In the genomic region with DNA sequence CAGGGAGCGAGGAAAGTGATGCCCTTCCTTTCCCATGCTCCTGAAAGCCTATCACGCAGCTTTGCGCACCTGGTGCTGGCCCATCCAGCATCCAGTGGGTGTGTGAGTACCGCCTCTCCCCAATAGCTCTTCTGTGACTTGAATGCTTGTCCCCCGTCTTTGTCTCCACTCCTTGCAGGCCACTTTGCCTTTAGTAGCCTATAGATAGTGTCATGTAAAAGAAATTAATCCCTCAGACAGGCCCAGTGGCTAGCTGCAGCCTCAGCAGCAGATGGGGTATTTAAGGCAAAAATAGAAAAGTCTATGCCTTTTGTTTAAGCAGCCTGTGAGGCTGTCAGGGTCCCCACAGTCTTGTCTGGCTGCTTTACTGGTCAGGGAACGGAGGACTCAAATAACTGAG, we compare ENCODE assay signal across 19 mouse cellular contexts.
DNase-seq lines count a peak whose midpoint lies in the region; ATAC-seq and TF ChIP-seq lines count a peak whose summit lies in the region.
"Had no signal": no experiment of that assay in that cellular context is flagged by ENCODE, and none has a peak within 500 bp of the region (broad histone marks: within the 10 kb centered on the region; RNA-seq: fewer than 3 reads in every experiment).

No protein-coding gene starts in this region.

- no peak for ATAC-seq in forebrain, embryonic 16.5 days
- peak; percentile 68; the same call in 1 of the 2 replicates for ATAC-seq in neural tube, embryonic 11.5 days (ENCODE audit: insufficient read depth, low FRiP score, low TSS enrichment)
- no peak for ATAC-seq in hindbrain, postnatal 0 days
- ATAC-seq: lung, postnatal 0 days had no signal

- WGBS in forebrain, embryonic 10.5 days = 71% methylated on average over 6 of the region's 6 CpGs
- WGBS in forebrain, embryonic 16.5 days = 30% methylated on average over 6 of the region's 6 CpGs
- 59% methylated on average over 6 of the region's 6 CpGs for WGBS in neural tube, embryonic 11.5 days
- WGBS in hindbrain, postnatal 0 days = 51% methylated on average over 6 of the region's 6 CpGs

- H3K36me3 ChIP-seq in forebrain, embryonic 10.5 days (replicated peaks) = no peaks in the 10 kb centered on the region
- H3K36me3 ChIP-seq in forebrain, embryonic 16.5 days (ENCODE audit: control insufficient read depth, insufficient read depth) = no peaks in the 10 kb centered on the region
- H3K36me3 ChIP-seq in neural tube, embryonic 11.5 days (ENCODE audit: control insufficient read depth, insufficient read depth, low read length) = no peaks in the 10 kb centered on the region
- H3K36me3 ChIP-seq in hindbrain, postnatal 0 days (ENCODE audit: insufficient read depth, low read length) = no peaks in the 10 kb centered on the region
- H3K36me3 ChIP-seq: limb, embryonic 15.5 days had no signal

- no peak for DNase-seq in forebrain, embryonic 10.5 days (ENCODE audit: extremely low spot score, low spot score)
- DNase-seq in neural tube, embryonic 11.5 days (ENCODE audit: low spot score) = peak; percentile 21
- no peak for DNase-seq in neural tube, embryonic 10.5 days (ENCODE audit: extremely low spot score, low spot score)
- no peak for DNase-seq in hindbrain, postnatal 0 days (ENCODE audit: low spot score)
- DNase-seq in adrenal gland, postnatal 25 days = no peak
- DNase-seq in right cerebral cortex, postnatal 25 days = no peak
- no peak for DNase-seq in right cerebral cortex, postnatal 10 days (ENCODE audit: low spot score in 2 of 2)
- DNase-seq: adrenal gland, adult 8-10 months; cerebellum, adult 9-11 months; gastrocnemius, postnatal 14 days; heart, postnatal 10 days; kidney, adult 18-20 months; kidney, postnatal 14 days; retina, postnatal 1 day; thymus, postnatal 36 days had no signal

- no peaks in the 10 kb centered on the region for H3K9me3 ChIP-seq in forebrain, embryonic 10.5 days
- no peaks in the 10 kb centered on the region for H3K9me3 ChIP-seq in forebrain, embryonic 16.5 days (ENCODE audit: control insufficient read depth, low read length)
- no peaks in the 10 kb centered on the region for H3K9me3 ChIP-seq in neural tube, embryonic 11.5 days (ENCODE audit: control insufficient read depth, low read length)
- H3K9me3 ChIP-seq in hindbrain, postnatal 0 days (ENCODE audit: low read length) = no peaks in the 10 kb centered on the region
- H3K9me3 ChIP-seq: limb, embryonic 15.5 days had no signal

- TF ChIP-seq CTCF in hindbrain, postnatal 0 days (IDR thresholded peaks at IDR 0.05; ENCODE audit: low read depth) = no peak

- H3K27me3 ChIP-seq in forebrain, embryonic 10.5 days (ENCODE audit: poor library complexity, severe bottlenecking) = no peaks in the 10 kb centered on the region
- H3K27me3 ChIP-seq in forebrain, embryonic 16.5 days (replicated peaks; ENCODE audit: control insufficient read depth, insufficient read depth, low read length) = no peaks in the 10 kb centered on the region
- H3K27me3 ChIP-seq in neural tube, embryonic 11.5 days (ENCODE audit: control insufficient read depth, insufficient read depth, low read length) = no peaks in the 10 kb centered on the region
- no peaks in the 10 kb centered on the region for H3K27me3 ChIP-seq in hindbrain, postnatal 0 days (ENCODE audit: insufficient read depth, low read length)
- H3K27me3 ChIP-seq: limb, embryonic 15.5 days had no signal

- peaks cover 28% of the 10 kb centered on the region for H3K4me1 ChIP-seq in forebrain, embryonic 10.5 days
- H3K4me1 ChIP-seq in forebrain, embryonic 16.5 days (replicated peaks; ENCODE audit: control insufficient read depth, insufficient read depth, low read length) = peaks cover 31% of the 10 kb centered on the region
- H3K4me1 ChIP-seq in neural tube, embryonic 11.5 days (ENCODE audit: control insufficient read depth, insufficient read depth, low read length) = peaks cover 12% of the 10 kb centered on the region
- H3K4me1 ChIP-seq in hindbrain, postnatal 0 days (ENCODE audit: insufficient read depth, low read length) = peaks cover 16% of the 10 kb centered on the region

- no peak overlapping the region for H3K9ac ChIP-seq in forebrain, embryonic 16.5 days (replicated peaks; ENCODE audit: low read depth, low read length)
- no peak overlapping the region for H3K9ac ChIP-seq in neural tube, embryonic 11.5 days (ENCODE audit: low read length)
- H3K9ac ChIP-seq in hindbrain, postnatal 0 days (replicated peaks; ENCODE audit: low read length) = no peak overlapping the region
- H3K9ac ChIP-seq: limb, embryonic 15.5 days had no signal

- H3K4me3 ChIP-seq in forebrain, embryonic 10.5 days = no peak overlapping the region
- H3K4me3 ChIP-seq in forebrain, embryonic 16.5 days (replicated peaks; ENCODE audit: low read length) = no peak overlapping the region
- H3K4me3 ChIP-seq in neural tube, embryonic 11.5 days (ENCODE audit: low read depth, low read length) = no peak overlapping the region
- H3K4me3 ChIP-seq in hindbrain, postnatal 0 days (ENCODE audit: low read length) = no peak overlapping the region
- H3K4me3 ChIP-seq: erythroblast, embryonic 14.5 days; limb, embryonic 15.5 days had no signal

- H3K4me2 ChIP-seq in forebrain, embryonic 16.5 days (ENCODE audit: low read length) = no peak overlapping the region
- no peak overlapping the region for H3K4me2 ChIP-seq in neural tube, embryonic 11.5 days (ENCODE audit: low read depth)
- H3K4me2 ChIP-seq in hindbrain, postnatal 0 days (ENCODE audit: low read depth, low read length) = no peak overlapping the region
- H3K4me2 ChIP-seq: limb, embryonic 15.5 days had no signal

- peak overlapping the region; percentile 40; the same call in 1 of the 2 replicates for H3K27ac ChIP-seq in forebrain, embryonic 10.5 days
- H3K27ac ChIP-seq in forebrain, embryonic 16.5 days (ENCODE audit: low read length) = no peak overlapping the region
- H3K27ac ChIP-seq in neural tube, embryonic 11.5 days (ENCODE audit: low read depth, low read length) = 0 out of 2 replicates have a peak overlapping the region, but pooled peaks have one; percentile 15
- H3K27ac ChIP-seq in hindbrain, postnatal 0 days = peak overlapping the region; percentile 62
- H3K27ac ChIP-seq: limb, embryonic 15.5 days had no signal
